Mouse (Mus musculus) stomach, embryonic 16.5 days (tissue): ENCODE data around the gene Arhgef3. TPM values are rescaled to one million over a fixed set of nuclear protein-coding genes. Genes with fewer than 3 reads are reported as not detected.
"Not testable (repeated sequence)": the region's sequence is repeated elsewhere in the genome, so short reads cannot be mapped to it uniquely, and the experiment has no call there.

Experiments used
- ATAC-seq: fragments of 200-750 bp; cut with Nextera tagmentation; 2 replicates; pipeline ENCODE4 v1.8.0; 2017; ENCODE audit warnings: moderate number of reproducible peaks, moderate TSS enrichment; ENCODE audit not compliant: insufficient read depth, low FRiP score
- H3K27ac ChIP-seq: fragments of 300-500 bp; sonication (generic); 2 replicates; pipeline ENCODE4 v1.5.1; 2014; ENCODE audit warnings: low read length
- H3K27me3 ChIP-seq: fragments of 300-500 bp; sonication (generic); 2 replicates; pipeline ENCODE4 v1.6.1; 2014; ENCODE audit warnings: low read length, control low read depth, mixed read lengths; ENCODE audit not compliant: control insufficient read depth, insufficient read depth
- H3K36me3 ChIP-seq: fragments of 300-500 bp; sonication (generic); 2 replicates; pipeline ENCODE4 v1.6.1; 2014; ENCODE audit warnings: low read length; ENCODE audit not compliant: control insufficient read depth, insufficient read depth
- H3K4me1 ChIP-seq: fragments of 300-500 bp; sonication (generic); 2 replicates; pipeline ENCODE4 v1.6.1; 2014; ENCODE audit warnings: low read length, control low read depth, mixed read lengths; ENCODE audit not compliant: control insufficient read depth, insufficient read depth
- H3K4me2 ChIP-seq: fragments of 300-500 bp; sonication (generic); 2 replicates; pipeline ENCODE4 v1.6.1; 2014; ENCODE audit warnings: low read depth, low read length, mixed read lengths
- H3K4me3 ChIP-seq: fragments of 300-500 bp; sonication (generic); replicated peaks from 2 replicates; pipeline ENCODE4 v1.5.1; 2014; ENCODE audit warnings: mild to moderate bottlenecking, low read length
- H3K9ac ChIP-seq: fragments of 300-500 bp; sonication (generic); 2 replicates; pipeline ENCODE4 v1.6.1; 2014; ENCODE audit warnings: low read length
- H3K9me3 ChIP-seq: fragments of 300-500 bp; sonication (generic); replicated peaks from 2 replicates; pipeline ENCODE4 v1.6.1; 2016; ENCODE audit warnings: low read length, control low read depth; ENCODE audit not compliant: control insufficient read depth
- WGBS: fragments of 180-500 bp; shearing (Covaris S2); extraction: QIAGEN DNeasy Blood & Tissue Kit; methylation state at CpG from one replicate; pipeline ENCODE4 v1.1.7; 2014; 5-methylcytosine and 5-hydroxymethylcytosine counted together
- polyA plus RNA-seq: library from polyadenylated mRNA; unstranded; fragments of >200 nt; fragmentation: Nextera tagmentation; extraction: Ambion mirVana; gene quantifications from 2 replicates; pipeline ENCODE4 v1.2.1, GENCODE M21; 2015

Gene Arhgef3
- polyA plus RNA-seq, 1 experiment from 2014 or later, result 20.9 TPM

DNA sequence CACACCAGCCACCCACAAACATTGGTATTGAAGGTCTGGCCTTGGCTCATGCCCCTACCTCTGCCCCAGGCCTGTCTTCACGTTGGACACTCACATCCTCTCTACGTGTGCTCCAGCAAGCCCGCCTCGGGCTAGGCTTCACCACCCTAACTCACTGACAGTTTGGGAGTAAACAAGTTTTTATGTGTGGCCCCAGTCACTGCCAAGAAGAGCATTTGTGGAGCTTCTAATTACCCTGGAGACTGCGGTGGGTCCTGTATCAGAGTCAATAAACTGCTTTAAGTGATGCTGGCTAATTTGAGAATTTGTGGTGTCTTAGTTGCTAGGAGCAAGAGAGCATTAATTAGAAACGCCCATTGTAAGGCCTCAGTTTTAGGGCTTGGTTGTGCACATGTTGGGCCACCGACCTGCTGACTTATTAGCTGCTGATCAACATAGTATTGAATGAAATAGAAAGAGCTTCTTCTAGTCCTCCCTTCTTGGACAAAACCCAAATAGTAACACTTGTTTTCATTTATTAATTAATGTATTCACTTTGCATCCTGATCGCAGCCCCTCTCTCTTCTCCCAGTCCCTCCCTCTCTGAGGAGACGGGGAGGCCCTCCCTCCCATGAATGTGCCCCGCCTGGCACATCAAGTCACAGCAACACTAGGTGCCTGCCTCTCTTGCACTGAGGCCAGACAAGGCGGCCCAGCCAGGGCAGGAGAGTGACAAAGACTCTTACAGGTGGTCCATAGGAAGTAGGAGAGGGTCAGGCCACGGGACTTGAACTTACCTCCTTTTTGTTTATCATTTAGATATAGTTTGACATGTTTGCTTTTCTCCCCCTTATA, 86.3 kb downstream of the Arhgef3 start:
- H3K27ac ChIP-seq, result no peak overlapping the region; the same call in 1 of the 2 replicates
- no peak overlapping the region for H3K4me2 ChIP-seq
- WGBS, result 68% methylated on average over 12 of the region's 12 CpGs
- H3K36me3 ChIP-seq, result no peaks in the 10 kb centered on the region
- H3K4me1 ChIP-seq, result peaks cover 7% of the 10 kb centered on the region; the same call in 1 of the 2 replicates
- H3K9ac ChIP-seq, result peak overlapping the region; percentile 12; the same call in 1 of the 2 replicates
- H3K9me3 ChIP-seq, result no peaks in the 10 kb centered on the region
- H3K27me3 ChIP-seq, result no peaks in the 10 kb centered on the region
- ATAC-seq, result no peak
- no peak overlapping the region for H3K4me3 ChIP-seq

DNA sequence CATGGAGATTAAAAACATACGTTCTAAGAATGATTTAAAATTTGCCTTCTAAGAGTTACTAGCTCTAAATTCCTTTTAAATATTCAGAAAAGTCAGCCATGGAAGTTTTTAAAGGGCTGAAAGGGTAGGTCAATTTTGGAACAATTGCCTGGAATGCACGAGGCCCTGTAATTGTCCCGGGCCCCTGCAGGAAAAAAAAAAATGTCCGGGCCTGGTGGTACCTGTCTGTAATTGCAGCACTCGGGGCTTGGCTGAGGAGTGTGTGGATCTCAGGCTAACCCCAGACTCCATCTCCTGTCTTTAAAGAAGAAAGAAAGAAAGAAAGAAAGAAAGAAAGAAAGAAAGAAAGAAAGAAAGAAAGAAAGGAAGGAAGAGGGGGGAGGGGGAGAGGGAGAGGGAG, 87.1 kb downstream of the Arhgef3 start:
- Histone ChIP-seq H3K9me3 (no peaks in the 10 kb centered on the region), H3K27ac (no peak overlapping the region), H3K4me2 (no peak overlapping the region), H3K27me3 (no peaks in the 10 kb centered on the region), H3K9ac (no peak overlapping the region), H3K36me3 (no peaks in the 10 kb centered on the region), H3K4me3 (no peak overlapping the region), H3K4me1 (peaks cover 7% of the 10 kb centered on the region; the same call in 1 of the 2 replicates)
- 37% methylated on average over 5 of the region's 5 CpGs for WGBS
- no peak for ATAC-seq

DNA sequence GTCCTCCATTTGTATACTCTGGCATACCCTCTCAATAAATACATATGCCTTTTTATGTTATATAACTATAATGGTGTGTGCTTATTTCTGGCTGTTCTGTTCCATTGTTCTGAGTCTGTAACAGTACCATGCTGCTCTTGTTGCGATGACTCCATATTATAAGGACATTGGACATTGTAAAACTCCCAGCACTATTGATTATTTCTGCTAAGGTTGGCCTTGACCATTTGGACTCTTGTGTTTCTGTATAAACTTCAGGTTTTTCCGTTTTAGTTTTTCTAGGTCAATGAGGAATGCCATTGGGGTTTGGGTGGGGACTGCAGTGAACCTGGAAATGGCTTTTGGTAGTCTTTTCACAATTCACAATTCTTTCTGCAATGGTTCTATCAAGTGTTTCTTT, 90.0 kb downstream of the Arhgef3 start:
- Histone ChIP-seq H3K27ac (no peak overlapping the region), H3K4me2 (no peak overlapping the region), H3K27me3 (no peaks in the 10 kb centered on the region), H3K36me3 (no peaks in the 10 kb centered on the region), H3K9ac (no peak overlapping the region), H3K9me3 (no peaks in the 10 kb centered on the region), H3K4me3 (no peak overlapping the region), H3K4me1 (peaks cover 7% of the 10 kb centered on the region; the same call in 1 of the 2 replicates)
- 86% methylated on average over 2 of the region's 2 CpGs for WGBS
- no peak for ATAC-seq

DNA sequence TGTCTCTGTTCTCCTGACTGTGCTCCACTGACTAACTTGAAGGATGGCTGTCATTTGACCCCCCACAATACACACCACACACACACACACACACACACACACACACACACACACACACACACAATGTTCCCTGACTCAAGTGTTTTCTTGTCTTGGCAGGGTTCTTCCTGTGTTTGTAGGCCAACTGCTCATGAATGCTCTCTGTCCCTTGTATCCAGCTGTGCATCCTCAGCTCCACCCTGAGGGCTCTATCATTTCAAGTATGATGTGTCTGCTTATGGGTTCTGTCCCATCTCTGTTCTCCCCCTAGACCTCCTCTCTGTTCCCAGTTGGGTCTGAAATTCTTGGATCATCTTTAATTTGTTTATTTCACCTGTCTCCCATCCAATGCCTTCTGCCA, 91.7 kb downstream of the Arhgef3 start:
- Histone ChIP-seq H3K9ac (no peak overlapping the region), H3K9me3 (no peaks in the 10 kb centered on the region), H3K4me2 (no peak overlapping the region), H3K4me3 (no peak overlapping the region), H3K27ac (no peak overlapping the region), H3K4me1 (peaks cover 4% of the 10 kb centered on the region; the same call in 1 of the 2 replicates), H3K27me3 (no peaks in the 10 kb centered on the region), H3K36me3 (no peaks in the 10 kb centered on the region)
- no peak for ATAC-seq

DNA sequence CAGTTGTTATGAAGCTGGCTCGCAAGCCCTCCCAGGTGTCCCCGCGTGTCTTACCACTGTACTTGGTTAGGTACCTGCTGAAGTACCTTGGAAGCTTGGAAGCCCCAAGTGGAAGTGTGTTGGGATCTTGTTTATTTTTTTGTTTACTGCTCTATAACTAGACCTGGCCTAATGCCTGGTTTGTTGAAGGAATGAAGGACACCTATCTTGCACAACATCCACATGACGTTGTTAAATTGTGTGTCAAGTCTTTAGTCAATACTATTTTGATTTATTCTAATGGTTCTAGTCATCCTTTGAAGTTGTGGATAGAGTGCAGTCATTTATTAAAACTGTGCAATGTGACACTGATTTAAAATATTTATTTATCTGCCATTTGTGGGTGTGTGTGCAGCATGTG, 94.8 kb downstream of the Arhgef3 start:
- ATAC-seq, result no peak

DNA sequence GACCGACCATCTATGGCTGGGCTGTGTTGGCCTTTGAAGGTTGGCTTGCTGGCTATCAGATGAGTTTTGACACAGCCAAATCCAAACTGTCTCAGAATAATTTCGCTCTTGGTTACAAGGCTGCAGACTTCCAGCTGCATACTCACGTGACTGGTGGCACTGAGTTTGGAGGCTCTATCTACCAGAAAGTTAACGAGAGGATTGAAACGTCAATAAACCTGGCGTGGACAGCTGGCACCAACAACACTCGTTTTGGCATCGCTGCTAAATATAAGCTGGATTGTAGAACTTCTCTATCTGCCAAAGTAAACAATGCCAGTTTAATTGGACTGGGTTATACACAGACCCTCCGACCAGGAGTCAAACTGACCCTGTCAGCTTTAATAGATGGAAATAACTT, 96.1 kb downstream of the Arhgef3 start:
- not testable (repeated sequence) for H3K9me3 ChIP-seq, H3K4me2 ChIP-seq, H3K4me3 ChIP-seq, H3K27ac ChIP-seq, H3K4me1 ChIP-seq, H3K9ac ChIP-seq, ATAC-seq, H3K36me3 ChIP-seq, H3K27me3 ChIP-seq
- WGBS, result 56% methylated on average over 9 of the region's 9 CpGs

More for the DNA sequence above, 94.8 kb downstream of the Arhgef3 start:
- Histone ChIP-seq H3K9ac (no peak overlapping the region), H3K9me3 (no peaks in the 10 kb centered on the region), H3K4me3 (no peak overlapping the region), H3K27ac (no peak overlapping the region), H3K4me2 (no peak overlapping the region), H3K4me1 (peaks cover 2% of the 10 kb centered on the region; the same call in 1 of the 2 replicates), H3K36me3 (no peaks in the 10 kb centered on the region), H3K27me3 (no peaks in the 10 kb centered on the region)
- WGBS, result 93% methylated on average over 4 of the region's 4 CpGs

DNA sequence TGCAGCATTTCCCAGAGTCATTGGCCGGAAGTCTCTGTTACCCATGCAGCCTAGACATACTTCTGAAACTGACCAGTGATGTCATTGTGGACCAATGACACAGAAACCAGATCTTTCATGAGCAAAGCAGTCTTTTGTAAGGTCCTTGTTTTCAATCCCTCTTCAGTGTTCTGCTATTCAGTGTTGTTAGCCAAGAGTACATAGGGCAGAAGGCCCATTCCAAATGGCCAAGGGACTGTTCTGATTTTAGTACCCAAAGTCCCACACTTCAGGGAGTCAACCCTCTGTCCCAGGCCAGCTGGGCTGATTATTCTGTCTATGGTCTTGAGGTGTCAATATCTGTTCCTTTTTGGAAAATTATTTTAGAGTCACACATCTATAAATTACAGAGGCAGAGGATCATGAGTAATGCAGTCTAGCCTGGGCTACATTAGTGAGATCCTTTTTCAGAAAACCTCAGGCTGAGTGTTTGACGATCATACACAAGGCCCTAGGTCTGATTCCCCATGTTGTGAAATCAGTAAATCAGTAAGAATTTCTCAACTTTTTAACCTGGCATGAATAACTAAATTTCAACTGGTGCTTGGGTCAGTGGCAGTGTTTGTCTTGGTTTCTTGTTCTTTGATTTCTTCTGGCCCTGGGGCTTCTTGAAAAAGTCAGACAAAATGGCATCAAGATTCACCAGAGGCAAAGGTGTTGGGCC, 97.2 kb downstream of the Arhgef3 start:
- Histone ChIP-seq H3K9me3 (no peaks in the 10 kb centered on the region), H3K27me3 (no peaks in the 10 kb centered on the region), H3K4me1 (no peaks in the 10 kb centered on the region), H3K9ac (no peak overlapping the region), H3K4me3 (no peak overlapping the region), H3K36me3 (no peaks in the 10 kb centered on the region), H3K4me2 (no peak overlapping the region), H3K27ac (no peak overlapping the region)
- WGBS, result 90% methylated on average over 2 of the region's 2 CpGs
- ATAC-seq, result no peak

DNA sequence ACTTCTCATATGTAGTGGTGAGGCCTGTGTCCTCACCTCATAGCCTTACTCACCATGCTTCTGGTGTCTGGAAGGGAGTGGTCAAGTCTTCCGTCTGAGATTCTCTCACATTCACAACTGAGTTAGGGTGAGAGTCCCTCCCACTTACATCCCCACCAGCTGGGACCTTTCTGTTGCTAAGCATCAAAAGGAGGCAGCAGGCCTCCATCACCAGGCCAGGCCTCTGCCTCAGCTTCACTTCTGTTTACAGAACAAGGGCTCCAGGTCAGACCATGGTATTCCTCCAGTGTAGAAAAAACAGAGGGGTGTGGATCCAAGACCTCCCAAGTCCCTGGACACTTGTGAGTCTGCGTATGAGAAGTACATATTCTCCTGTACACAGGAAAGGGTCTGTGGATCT, 99.5 kb downstream of the Arhgef3 start:
- Histone ChIP-seq H3K9me3 (no peaks in the 10 kb centered on the region), H3K36me3 (no peaks in the 10 kb centered on the region), H3K27me3 (no peaks in the 10 kb centered on the region), H3K9ac (no peak overlapping the region), H3K4me3 (no peak overlapping the region), H3K27ac (no peak overlapping the region), H3K4me2 (no peak overlapping the region), H3K4me1 (no peaks in the 10 kb centered on the region)
- 34% methylated on average over 2 of the region's 2 CpGs for WGBS
- ATAC-seq, result peak; percentile 62; the same call in 1 of the 2 replicates

DNA sequence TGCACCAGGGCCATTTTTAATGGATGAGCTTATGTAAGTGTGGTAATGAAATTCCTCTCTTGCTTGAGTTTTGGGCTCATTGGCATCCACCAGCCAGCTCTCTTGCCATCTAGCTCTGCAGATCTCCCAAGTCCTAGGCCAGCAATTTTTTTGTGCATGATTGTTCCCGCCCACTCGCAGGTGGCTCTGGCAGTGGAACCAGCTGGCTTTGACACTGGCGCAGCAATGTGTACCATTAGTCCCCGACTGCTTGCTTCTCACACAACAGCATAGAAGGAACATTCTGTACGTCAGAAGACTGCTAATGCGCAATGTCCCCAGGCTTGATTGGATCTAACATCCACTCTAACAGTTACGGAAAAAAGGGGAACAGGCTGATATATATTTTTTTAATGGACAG, 105.0 kb downstream of the Arhgef3 start:
- Histone ChIP-seq H3K27me3 (no peaks in the 10 kb centered on the region), H3K27ac (no peak overlapping the region), H3K4me1 (peaks cover 8% of the 10 kb centered on the region; the same call in 1 of the 2 replicates), H3K4me2 (no peak overlapping the region), H3K9me3 (no peaks in the 10 kb centered on the region), H3K4me3 (no peak overlapping the region), H3K36me3 (no peaks in the 10 kb centered on the region), H3K9ac (no peak overlapping the region)
- 80% methylated on average over 7 of the region's 7 CpGs for WGBS
- ATAC-seq, result no peak
